In genomic region chr9:43990124-43990523, GRCm38 (mm10) we compare ENCODE assay signal across 16 mouse cellular contexts. TPM values are rescaled to one million over a fixed set of nuclear protein-coding genes. Genes with fewer than 3 reads are reported as not detected.
DNase-seq lines count a peak whose midpoint lies in the region; ATAC-seq and TF ChIP-seq lines count a peak whose summit lies in the region.
"Had no signal": no experiment of that assay in that cellular context is flagged by ENCODE, and none has a peak within 500 bp of the region (broad histone marks: within the 10 kb centered on the region; RNA-seq: fewer than 3 reads in every experiment).

No protein-coding gene starts in this region.

- no peaks in the 10 kb centered on the region for H3K27me3 ChIP-seq in heart, embryonic 10.5 days (ENCODE audit: insufficient read depth, poor library complexity, severe bottlenecking)
- H3K27me3 ChIP-seq in lung, postnatal 0 days (replicated peaks; ENCODE audit: insufficient read depth, low read length): no peaks in the 10 kb centered on the region

- ATAC-seq in lung, postnatal 0 days: no peak
- ATAC-seq: intestine, embryonic 16.5 days had no signal

- no peak overlapping the region for H3K9ac ChIP-seq in lung, postnatal 0 days (replicated peaks; ENCODE audit: low read depth)
- H3K9ac ChIP-seq: hindbrain, embryonic 14.5 days; liver, embryonic 14.5 days had no signal

- no peak overlapping the region for H3K4me2 ChIP-seq in lung, postnatal 0 days (replicated peaks; ENCODE audit: low read depth, low read length)
- H3K4me2 ChIP-seq: hindbrain, embryonic 14.5 days had no signal

- no peak for TF ChIP-seq EP300 in lung, postnatal 0 days (IDR thresholded peaks at IDR 0.05)

- no peak for TF ChIP-seq CTCF in lung, postnatal 0 days (IDR thresholded peaks at IDR 0.05)

- H3K4me1 ChIP-seq in heart, embryonic 10.5 days: peaks cover 38% of the 10 kb centered on the region
- no peaks in the 10 kb centered on the region for H3K4me1 ChIP-seq in lung, postnatal 0 days (ENCODE audit: insufficient read depth, low read depth, low read length)
- H3K4me1 ChIP-seq in brown adipose tissue, adult 24 weeks (ENCODE audit: control insufficient read depth, insufficient read depth, insufficient read length, low read length): peaks cover 24% of the 10 kb centered on the region

- H3K9me3 ChIP-seq in heart, embryonic 10.5 days: no peaks in the 10 kb centered on the region
- H3K9me3 ChIP-seq in lung, postnatal 0 days (ENCODE audit: low read length): no peaks in the 10 kb centered on the region

- H3K4me3 ChIP-seq in heart, embryonic 10.5 days: no peak overlapping the region
- no peak overlapping the region for H3K4me3 ChIP-seq in lung, postnatal 0 days (ENCODE audit: low read depth, low read length)
- H3K4me3 ChIP-seq in brown adipose tissue, adult 24 weeks (ENCODE audit: insufficient read depth, low read depth, low read length): no peak overlapping the region

- DNase-seq in heart, embryonic 10.5 days (ENCODE audit: low spot score): no peak
- DNase-seq in heart, postnatal 14 days: no peak
- peak; percentile 15 for DNase-seq in lung, postnatal 0 days (ENCODE audit: low spot score)
- DNase-seq in lung, adult 18-20 months: no peak
- peak; percentile 29 for DNase-seq in lung, postnatal 36 days
- DNase-seq in frontal cortex, postnatal 10 days (ENCODE audit: low spot score in 2 of 2): no peak
- DNase-seq: adrenal gland, postnatal 36 days; cerebellum, postnatal 14 days; gastrocnemius, postnatal 14 days; layer of hippocampus, adult 9-11 months had no signal

- no peaks in the 10 kb centered on the region for H3K36me3 ChIP-seq in heart, embryonic 10.5 days
- H3K36me3 ChIP-seq in lung, postnatal 0 days (ENCODE audit: insufficient read depth, low read length): no peaks in the 10 kb centered on the region

- H3K27ac ChIP-seq in heart, embryonic 10.5 days: peak overlapping the region; percentile 48; the same call in 1 of the 2 replicates
- H3K27ac ChIP-seq in lung, postnatal 0 days (ENCODE audit: low read length): no peak overlapping the region
- peak overlapping the region; percentile 84 for H3K27ac ChIP-seq in brown adipose tissue, adult 24 weeks (replicated peaks; ENCODE audit: low read depth, low read length)
- H3K27ac ChIP-seq: hindbrain, embryonic 14.5 days; liver, embryonic 14.5 days had no signal

- 76% methylated on average over 11 of the region's 11 CpGs for WGBS in heart, embryonic 10.5 days
- 55% methylated on average over 11 of the region's 11 CpGs for WGBS in lung, postnatal 0 days

- intact Hi-C loops in heart, postnatal 14 days (cut with DNase I): no loop called here

RNA-seq across cellular contexts. Expression of gene Thy1, which starts 53.1 kb away (rescaled TPM):
- 0.15 and 1.1 TPM in 2 replicates for polyA plus RNA-seq in heart, embryonic 10.5 days (2016; fragmentation: Nextera tagmentation; extraction: Ambion mirVana)
- 10 to 100 TPM; 27.1 to 57.0 TPM for total RNA-seq in heart, postnatal 14 days (2021)
- polyA plus RNA-seq in lung, postnatal 0 days (2015; fragmentation: Nextera tagmentation; extraction: Ambion mirVana): 2.9 and 5.0 TPM in 2 replicates
- 13.4 and 13.9 TPM in 2 replicates for polyA plus RNA-seq in brown adipose tissue, adult 24 weeks (2012; ENCODE audit: insufficient read depth, insufficient read length, missing spikeins)
- polyA plus RNA-seq: C2C12; neural tube, embryonic 11.5 days had no signal

Comparison
In these comparisons a context has a peak if more than half of its experiments do, and no peak if none do; other contexts are left out.
1. DNase-seq: peak in lung, postnatal 0 days (single experiment) and lung, postnatal 36 days (single experiment); none in heart, embryonic 10.5 days (single experiment), heart, postnatal 14 days (0 of 2), lung, adult 18-20 months (0 of 2) and frontal cortex, postnatal 10 days (0 of 2).